Mouse (Mus musculus) intestine, embryonic 15.5 days (tissue): ENCODE data around the gene Ksr1. TPM values are rescaled to one million over a fixed set of nuclear protein-coding genes. Genes with fewer than 3 reads are reported as not detected.
A peak's percentile ranks its signal among the peaks of the same experiment; 100 is the strongest.

Source experiments
- ATAC-seq: fragments of 200-750 bp; cut with Nextera tagmentation; 2 replicates; pipeline ENCODE4 v1.8.0; 2017; ENCODE audit warnings: moderate TSS enrichment, moderate library complexity
- H3K27ac ChIP-seq: fragments of 300-500 bp; sonication (generic); 2 replicates; pipeline ENCODE4 v1.5.1; 2015; ENCODE audit warnings: mild to moderate bottlenecking, inconsistent platforms
- H3K27me3 ChIP-seq: fragments of 300-500 bp; sonication (generic); replicated peaks from 2 replicates; pipeline ENCODE4 v1.6.1; 2015; ENCODE audit warnings: inconsistent platforms
- H3K36me3 ChIP-seq: fragments of 300-500 bp; sonication (generic); 2 replicates; pipeline ENCODE4 v1.6.1; 2015; ENCODE audit warnings: inconsistent platforms
- H3K4me1 ChIP-seq: fragments of 300-500 bp; sonication (generic); replicated peaks from 2 replicates; pipeline ENCODE4 v1.6.1; 2015; ENCODE audit warnings: inconsistent platforms
- H3K4me2 ChIP-seq: fragments of 300-500 bp; sonication (generic); replicated peaks from 2 replicates; pipeline ENCODE4 v1.6.1; 2015; ENCODE audit warnings: mild to moderate bottlenecking, inconsistent platforms
- H3K4me3 ChIP-seq: fragments of 300-500 bp; sonication (generic); replicated peaks from 2 replicates; pipeline ENCODE4 v1.5.1; 2015; ENCODE audit warnings: inconsistent platforms
- H3K9ac ChIP-seq: fragments of 300-500 bp; sonication (generic); 2 replicates; pipeline ENCODE4 v1.6.1; 2015; ENCODE audit warnings: inconsistent platforms
- H3K9me3 ChIP-seq: fragments of 300-500 bp; sonication (generic); 2 replicates; pipeline ENCODE4 v1.6.1; 2016; ENCODE audit warnings: inconsistent platforms
- WGBS: fragments of 180-500 bp; shearing (Covaris S2); methylation state at CpG from one replicate; pipeline ENCODE4 v1.1.7; 2015; 5-methylcytosine and 5-hydroxymethylcytosine counted together
- polyA plus RNA-seq: library from polyadenylated mRNA; unstranded; fragments of >200 nt; fragmentation: Nextera tagmentation; extraction: Ambion mirVana; gene quantifications from 2 replicates; pipeline ENCODE4 v1.2.1, GENCODE M21; 2015

Ksr1 gene
- polyA plus RNA-seq, 1 experiment from 2014 or later = 4.4 TPM

DNA sequence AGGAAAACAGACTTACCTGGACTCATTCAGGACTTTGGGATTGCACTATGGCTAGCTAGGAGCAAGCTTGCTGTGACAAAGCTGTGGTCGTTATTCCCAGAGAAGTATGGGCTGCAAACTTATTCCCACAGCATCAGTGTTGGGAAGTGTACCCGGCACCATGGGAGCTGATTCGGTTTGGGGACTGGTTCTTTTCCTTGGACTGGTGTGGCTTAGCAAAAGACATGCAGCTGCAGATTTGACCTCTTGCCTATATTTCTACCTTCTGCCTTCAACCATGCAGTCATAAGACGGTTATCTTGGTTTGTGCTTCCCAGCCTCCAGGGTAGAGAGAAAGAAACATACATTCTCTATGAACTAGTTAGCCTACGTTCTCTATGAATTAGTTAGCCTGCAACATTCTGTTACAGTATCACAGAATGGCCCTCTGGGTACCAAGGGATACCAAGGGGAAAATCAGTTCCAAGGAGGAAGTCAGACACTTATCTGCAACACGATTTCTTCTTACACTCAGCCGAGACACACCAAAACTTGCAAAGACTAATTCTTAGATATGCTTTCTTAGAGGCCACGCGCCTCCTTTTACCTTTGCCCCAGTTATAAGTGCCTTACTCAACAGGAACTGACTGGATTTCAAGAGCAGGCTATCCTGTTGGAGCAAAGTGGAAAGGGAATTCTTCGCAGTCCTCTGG is 159.8 kb downstream of the Ksr1 start:
- Histone ChIP-seq H3K4me2 (no peak overlapping the region), H3K9ac (no peak overlapping the region), H3K4me3 (no peak overlapping the region), H3K27ac (peak overlapping the region; percentile 44), H3K4me1 (peaks cover 10% of the 10 kb centered on the region; the same call in 1 of the 2 replicates), H3K36me3 (no peaks in the 10 kb centered on the region), H3K9me3 (no peaks in the 10 kb centered on the region), H3K27me3 (no peaks in the 10 kb centered on the region)
- WGBS = 78% methylated on average over 10 of the region's 10 CpGs
- ATAC-seq = no peak

DNA sequence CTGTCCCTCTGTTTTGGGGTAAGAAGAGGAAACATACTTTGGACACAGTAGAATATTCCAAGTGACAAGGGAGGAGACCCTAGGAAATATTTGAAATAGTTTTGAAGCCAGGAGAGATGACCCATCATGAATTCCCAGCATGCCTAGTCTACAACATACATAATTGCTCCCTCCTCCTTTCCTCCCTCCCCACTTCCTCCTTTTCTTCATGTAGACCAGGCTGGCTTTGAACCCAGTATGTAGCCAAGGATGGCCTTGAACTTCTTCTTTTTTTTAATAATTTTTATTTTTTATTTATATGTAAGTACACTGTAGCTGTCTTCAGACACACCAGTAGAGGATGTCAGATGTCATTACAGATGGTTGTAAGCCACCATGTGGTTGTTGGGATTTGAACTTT is 160.7 kb downstream of the Ksr1 start:
- no peaks in the 10 kb centered on the region for H3K9me3 ChIP-seq
- no peak overlapping the region for H3K4me2 ChIP-seq
- H3K36me3 ChIP-seq = no peaks in the 10 kb centered on the region
- no peak overlapping the region for H3K27ac ChIP-seq
- H3K4me3 ChIP-seq = no peak overlapping the region
- H3K9ac ChIP-seq = no peak overlapping the region
- H3K4me1 ChIP-seq = peaks cover 10% of the 10 kb centered on the region; the same call in 1 of the 2 replicates
- no peaks in the 10 kb centered on the region for H3K27me3 ChIP-seq
- no peak for ATAC-seq

DNA sequence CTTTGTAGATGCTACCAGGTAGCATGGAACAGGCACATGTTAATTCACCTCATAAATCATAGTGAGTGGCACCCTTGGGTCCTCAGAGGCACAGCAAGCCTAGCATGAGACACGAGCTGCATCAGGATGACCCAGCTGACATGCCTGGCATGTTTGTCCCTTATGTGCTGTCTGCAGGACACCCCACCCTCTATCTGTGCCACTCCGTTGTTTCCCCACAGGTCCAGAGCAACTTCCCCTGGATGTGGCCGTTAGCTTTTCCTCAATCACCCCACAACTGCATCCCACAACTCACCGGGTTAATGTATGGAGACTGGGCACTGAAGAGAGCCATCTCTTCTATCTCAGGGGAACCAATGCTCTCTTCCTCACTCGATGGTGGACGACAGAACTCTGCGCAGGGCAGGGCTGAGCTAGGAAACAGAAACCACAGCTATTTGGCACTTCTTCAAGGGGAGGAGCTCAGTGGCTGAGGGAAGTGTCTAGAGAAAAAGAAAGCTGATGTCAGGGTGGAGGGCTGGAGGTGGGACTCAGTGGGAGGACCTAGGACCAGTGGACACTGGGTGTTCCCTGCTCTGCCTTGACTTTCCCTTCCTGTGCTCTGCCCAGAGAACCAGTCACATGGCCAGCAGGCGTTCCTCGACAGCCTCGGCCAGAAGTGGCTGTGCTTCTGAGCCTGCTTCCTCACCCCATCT is 161.6 kb downstream of the Ksr1 start, which contains the start of gene Lgals9:
Gene Lgals9, minus strand, starts transcription at position 464 of the 695 bp plus-strand sequence.
- peak within 1 kb of the TSS; percentile 38 for H3K27ac ChIP-seq
- peak within 1 kb of the TSS; percentile 24 for H3K4me3 ChIP-seq
- H3K4me1 ChIP-seq = peaks cover 10% of the 10 kb centered on the region; the same call in 1 of the 2 replicates
- 37% methylated on average over 10 of the region's 10 CpGs for WGBS
- ATAC-seq = peak; percentile 66
- H3K9me3 ChIP-seq = no peaks in the 10 kb centered on the region
- H3K4me2 ChIP-seq = peak within 1 kb of the TSS; percentile 38
- H3K9ac ChIP-seq = no peak within 1 kb of the TSS
- H3K36me3 ChIP-seq = no peaks in the 10 kb centered on the region
- H3K27me3 ChIP-seq = no peaks in the 10 kb centered on the region

DNA sequence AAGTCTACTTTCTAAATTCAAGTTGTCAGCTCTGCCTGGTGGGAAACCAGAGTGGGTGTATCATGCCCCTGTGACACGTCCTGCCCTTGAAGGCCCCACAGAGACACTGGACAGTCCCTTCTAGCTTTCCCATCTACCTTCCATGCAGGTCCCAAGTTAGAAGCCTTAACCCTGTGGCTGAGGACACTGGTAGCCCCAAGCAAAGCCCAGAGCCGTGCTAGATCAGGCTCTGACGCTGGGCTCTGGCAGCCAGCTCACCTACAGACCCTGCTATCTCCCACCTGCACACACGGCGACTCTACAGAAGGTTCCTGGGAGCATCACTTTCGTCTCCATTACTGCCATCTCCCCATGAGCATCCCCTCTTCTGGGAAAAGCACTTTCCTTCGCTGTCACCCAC is 162.7 kb downstream of the Ksr1 start:
- Histone ChIP-seq H3K9ac (no peak overlapping the region), H3K4me3 (peak overlapping the region; percentile 24; the same call in 1 of the 2 replicates)

DNA sequence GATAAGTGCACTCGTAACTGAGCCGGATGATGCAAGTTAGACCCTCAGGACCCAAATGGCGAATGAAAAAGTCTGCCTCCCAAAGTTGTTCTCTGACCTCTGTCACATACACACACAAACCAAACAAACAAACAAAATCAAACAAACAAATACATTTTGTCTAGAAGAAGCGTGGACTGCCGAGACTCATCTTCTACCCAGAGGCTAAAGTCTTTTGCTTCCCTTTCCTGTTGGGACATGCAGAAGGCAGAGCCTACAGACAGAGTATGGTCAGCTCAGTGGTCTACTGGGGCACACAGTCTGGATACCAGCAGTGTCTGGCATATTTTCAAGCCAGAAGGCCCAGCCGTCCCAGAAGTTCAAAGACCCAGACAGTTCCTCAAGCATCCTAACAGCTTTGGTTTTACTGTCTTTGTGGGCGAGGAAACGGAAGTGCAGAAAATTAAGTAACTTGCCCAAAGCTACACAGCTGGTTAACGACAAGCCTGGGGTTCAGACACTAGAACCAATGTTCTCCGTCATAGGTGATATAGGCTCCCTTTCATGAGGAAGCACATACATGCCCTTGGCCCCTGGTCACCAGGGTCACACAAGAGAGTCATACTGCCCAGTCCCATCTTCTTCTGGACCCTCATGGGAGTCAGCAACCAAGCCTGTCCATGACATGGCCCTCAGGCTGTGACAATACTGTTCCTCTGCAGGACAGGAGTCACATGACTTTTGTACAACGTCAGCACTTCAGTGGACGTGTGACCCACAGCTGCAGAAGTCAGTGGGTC is 163.5 kb downstream of the Ksr1 start:
- Histone ChIP-seq H3K27me3 (no peaks in the 10 kb centered on the region), H3K4me1 (peaks cover 10% of the 10 kb centered on the region; the same call in 1 of the 2 replicates), H3K9ac (no peak overlapping the region), H3K4me2 (peak overlapping the region; percentile 15; the same call in 1 of the 2 replicates), H3K27ac (peak overlapping the region; percentile 45; the same call in 1 of the 2 replicates), H3K9me3 (no peaks in the 10 kb centered on the region), H3K4me3 (no peak overlapping the region), H3K36me3 (no peaks in the 10 kb centered on the region)
- WGBS = 62% methylated on average over 12 of the region's 12 CpGs
- no peak for ATAC-seq

More for the DNA sequence above, 162.7 kb downstream of the Ksr1 start:
- peaks cover 10% of the 10 kb centered on the region; the same call in 1 of the 2 replicates for H3K4me1 ChIP-seq
- 0 out of 2 replicates have a peak overlapping the region, but pooled peaks have one; percentile 23 for H3K27ac ChIP-seq
- H3K4me2 ChIP-seq = peak overlapping the region; percentile 38
- H3K36me3 ChIP-seq = no peaks in the 10 kb centered on the region
- H3K27me3 ChIP-seq = no peaks in the 10 kb centered on the region
- no peak for ATAC-seq
- H3K9me3 ChIP-seq = no peaks in the 10 kb centered on the region
- WGBS = 79% methylated on average over 7 of the region's 7 CpGs

DNA sequence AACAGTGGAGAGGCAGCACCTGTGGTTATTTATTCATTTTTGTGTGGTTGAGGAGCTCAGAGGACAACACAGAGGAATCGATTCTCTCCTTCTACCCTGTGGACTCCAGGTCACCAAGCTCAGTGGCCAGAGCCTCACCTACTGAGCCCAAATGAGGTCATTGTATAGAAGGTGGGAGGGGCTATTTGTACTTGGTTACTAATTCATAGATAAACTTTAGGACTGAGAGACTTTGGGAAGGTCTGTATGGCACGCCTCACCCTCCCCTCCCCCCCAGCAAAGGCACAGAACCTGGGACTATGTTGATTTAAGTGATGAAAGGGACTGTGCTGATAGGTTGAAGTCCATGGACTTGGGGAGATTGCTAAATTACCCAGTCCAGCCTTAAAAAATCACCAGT is 164.2 kb downstream of the Ksr1 start:
- ATAC-seq = peak; percentile 86
- H3K36me3 ChIP-seq = no peaks in the 10 kb centered on the region
- H3K27ac ChIP-seq = 0 out of 2 replicates have a peak overlapping the region, but pooled peaks have one; percentile 18
- 60% methylated on average over 2 of the region's 2 CpGs for WGBS
- H3K4me3 ChIP-seq = no peak overlapping the region
- no peaks in the 10 kb centered on the region for H3K27me3 ChIP-seq
- peaks cover 10% of the 10 kb centered on the region; the same call in 1 of the 2 replicates for H3K4me1 ChIP-seq
- no peak overlapping the region for H3K4me2 ChIP-seq
- H3K9me3 ChIP-seq = no peaks in the 10 kb centered on the region
- H3K9ac ChIP-seq = no peak overlapping the region

DNA sequence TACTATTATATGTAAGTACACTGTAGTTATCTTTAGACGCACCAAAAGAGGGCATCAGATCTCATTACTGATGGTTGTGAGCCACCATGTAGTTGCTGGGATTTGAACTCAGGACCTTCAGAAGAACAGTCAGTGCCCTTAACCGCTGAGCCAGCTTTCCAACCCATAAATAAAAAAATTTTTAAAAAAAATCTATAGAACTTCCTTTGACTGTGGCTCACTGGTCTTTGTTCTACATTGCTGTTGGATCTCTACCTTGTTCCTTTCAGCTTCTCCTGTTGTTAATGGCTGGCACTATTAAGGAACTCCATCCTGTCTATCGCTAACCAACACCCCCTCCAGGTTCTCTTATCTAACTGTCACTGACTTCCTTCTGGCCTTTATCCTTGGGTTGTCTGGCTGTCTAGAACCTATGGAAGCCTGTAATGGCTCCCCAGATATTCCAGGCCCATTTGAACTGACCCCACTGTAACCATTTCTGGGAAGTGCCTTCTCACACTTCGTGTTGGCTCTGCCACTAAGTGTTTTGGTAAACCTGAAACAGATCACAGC is 166.0 kb downstream of the Ksr1 start:
- no peaks in the 10 kb centered on the region for H3K9me3 ChIP-seq
- H3K4me2 ChIP-seq = no peak overlapping the region
- H3K9ac ChIP-seq = no peak overlapping the region
- ATAC-seq = no peak
- no peak overlapping the region for H3K27ac ChIP-seq
- 62% methylated on average over 4 of the region's 4 CpGs for WGBS
- no peak overlapping the region for H3K4me3 ChIP-seq
- H3K4me1 ChIP-seq = peaks cover 8% of the 10 kb centered on the region; the same call in 1 of the 2 replicates
- no peaks in the 10 kb centered on the region for H3K36me3 ChIP-seq
- H3K27me3 ChIP-seq = no peaks in the 10 kb centered on the region

DNA sequence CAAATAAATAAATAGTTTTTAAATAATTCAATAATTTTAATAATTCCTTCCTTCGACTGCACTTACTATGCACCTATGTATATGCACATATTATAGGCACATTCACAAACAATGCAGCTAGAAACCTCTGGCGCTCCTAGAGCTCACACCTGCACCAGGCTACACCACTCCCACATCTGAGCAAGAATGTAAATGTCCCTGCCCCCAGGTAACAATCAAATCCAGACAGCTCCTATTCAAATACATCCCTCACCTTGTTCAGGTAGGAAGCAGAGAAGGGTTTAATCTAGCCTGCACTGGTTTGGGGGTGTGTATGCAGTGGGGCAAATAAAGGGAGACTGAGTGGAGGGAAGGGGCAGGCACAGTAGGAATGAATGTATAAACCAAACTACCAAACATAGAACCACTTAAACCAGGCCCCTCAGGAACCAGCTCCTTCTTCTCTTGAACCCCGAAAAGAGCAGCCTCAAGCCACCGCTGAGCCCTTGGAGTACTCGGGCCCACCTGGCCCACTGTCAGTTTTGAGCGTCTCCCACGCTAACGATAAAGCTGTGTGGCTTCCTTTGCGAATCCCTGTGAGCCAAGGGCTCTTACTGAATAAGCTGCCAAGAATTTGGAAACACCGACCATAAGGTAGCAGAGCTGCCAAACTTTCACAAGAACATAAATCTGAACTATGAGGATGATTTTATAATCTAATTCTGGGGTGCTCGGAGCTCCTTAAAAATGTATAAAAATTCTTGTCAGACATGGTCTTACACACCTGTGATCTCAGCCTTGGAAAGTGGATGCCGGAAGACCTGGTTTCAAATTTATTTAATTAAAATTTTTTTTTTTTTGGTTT is 167.8 kb downstream of the Ksr1 start:
- Histone ChIP-seq H3K4me3 (no peak overlapping the region), H3K27me3 (no peaks in the 10 kb centered on the region), H3K9ac (no peak overlapping the region), H3K4me2 (no peak overlapping the region), H3K4me1 (peaks cover 4% of the 10 kb centered on the region; the same call in 1 of the 2 replicates), H3K9me3 (no peaks in the 10 kb centered on the region), H3K36me3 (no peaks in the 10 kb centered on the region), H3K27ac (no peak overlapping the region)
- 80% methylated on average over 12 of the region's 12 CpGs for WGBS
- ATAC-seq = no peak

DNA sequence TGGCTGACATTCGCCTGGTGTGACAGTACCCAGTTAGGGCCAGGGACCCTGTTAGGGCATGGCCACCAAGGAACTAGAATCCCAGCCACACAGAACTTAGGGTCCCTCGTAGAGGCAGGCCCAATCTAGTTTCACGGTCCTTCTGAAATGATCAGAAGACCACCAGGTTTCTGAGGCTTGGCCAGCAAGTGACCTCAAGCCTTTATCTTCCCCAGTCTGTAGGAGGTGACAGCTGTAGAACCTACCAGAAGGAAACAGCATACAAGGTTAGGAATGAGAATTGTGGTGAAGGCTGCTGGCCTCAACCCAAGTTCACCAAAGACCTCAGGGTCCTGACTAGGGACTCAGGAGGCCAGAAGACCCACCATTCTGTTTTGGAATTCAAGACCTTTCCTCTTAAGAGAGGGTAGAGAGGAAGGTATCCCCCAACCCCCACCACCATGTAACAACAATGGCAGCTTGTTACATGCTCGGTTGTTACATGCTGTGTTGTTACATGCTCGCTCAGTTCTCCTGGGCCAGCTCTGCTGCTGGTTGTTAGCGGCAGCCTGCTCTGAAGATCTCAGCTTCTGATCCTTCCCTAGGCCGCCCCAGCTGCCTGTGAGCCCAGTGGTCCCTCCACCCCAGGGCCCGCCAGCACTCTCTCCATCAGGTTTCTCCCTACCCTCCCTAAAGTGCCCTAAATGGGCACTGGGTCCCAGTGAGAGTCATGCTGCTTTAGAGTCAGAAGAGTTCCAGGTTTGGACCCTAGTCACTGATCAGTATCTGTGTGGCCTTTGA is 169.3 kb downstream of the Ksr1 start:
- Histone ChIP-seq H3K4me2 (no peak overlapping the region), H3K4me3 (no peak overlapping the region), H3K9ac (no peak overlapping the region), H3K36me3 (no peaks in the 10 kb centered on the region), H3K4me1 (peaks cover 9% of the 10 kb centered on the region), H3K27ac (no peak overlapping the region), H3K27me3 (no peaks in the 10 kb centered on the region), H3K9me3 (no peaks in the 10 kb centered on the region)
- WGBS = 82% methylated on average over 8 of the region's 8 CpGs
- no peak for ATAC-seq

DNA sequence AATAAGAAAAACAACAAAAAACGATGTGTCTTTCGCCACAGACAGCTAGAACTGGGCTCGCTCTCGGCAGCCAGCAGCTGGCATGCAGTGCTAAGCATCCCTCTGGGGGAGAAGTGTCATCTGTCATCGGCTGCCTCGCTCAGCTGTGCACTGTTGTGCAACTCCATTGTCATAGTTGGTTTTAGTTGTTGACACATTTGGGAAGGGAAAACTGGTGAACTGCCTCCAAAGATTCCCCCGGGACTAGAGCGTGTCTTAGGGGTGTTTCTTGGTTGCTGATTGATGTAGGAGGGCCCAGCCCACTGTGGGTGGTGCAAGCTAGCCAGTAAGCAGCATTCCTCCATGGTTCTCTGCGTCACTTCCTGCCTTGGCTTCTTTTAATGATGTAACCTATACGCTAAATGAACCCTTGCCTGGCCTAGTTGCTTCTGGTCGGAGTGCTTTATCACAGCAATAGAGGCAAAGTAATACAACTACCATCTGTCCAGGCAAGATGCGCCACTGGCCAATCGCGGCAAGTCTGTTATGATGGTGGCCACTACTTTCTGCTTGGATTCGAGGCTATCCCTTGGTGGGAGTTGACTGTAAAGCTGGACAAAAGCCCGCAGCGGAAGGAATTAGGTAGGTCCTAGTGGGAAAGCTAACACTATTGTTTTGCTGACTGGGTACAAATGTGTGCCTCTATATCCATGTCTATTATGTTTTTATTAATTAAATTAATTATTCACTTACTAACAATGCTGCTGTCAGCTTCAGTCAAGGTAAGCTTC is 172.6 kb downstream of the Ksr1 start:
- no peak for ATAC-seq
- Histone ChIP-seq H3K4me1 (peaks cover 9% of the 10 kb centered on the region), H3K4me2 (no peak overlapping the region), H3K4me3 (no peak overlapping the region), H3K27me3 (no peaks in the 10 kb centered on the region), H3K9ac (no peak overlapping the region), H3K9me3 (no peaks in the 10 kb centered on the region), H3K36me3 (no peaks in the 10 kb centered on the region), H3K27ac (peak overlapping the region; percentile 66; the same call in 1 of the 2 replicates)
- 70% methylated on average over 17 of the region's 17 CpGs for WGBS
